Mouse (Mus musculus): ENCODE results near the gene Timm17b.

- no peak for TF ChIP-seq CTCF (IDR thresholded peaks at IDR 0.05; ENCODE audit: low read depth, low read length)
- no peak for TF ChIP-seq POLR2A (IDR thresholded peaks at IDR 0.05; ENCODE audit: extremely low read depth, insufficient read depth, low read length)
Measured at GRCm38 (mm10) chrX:7928270-7928790, 29.2 kb downstream of the Timm17b start, which contains the start of gene Eras.
